Mouse (Mus musculus) liver, postnatal 0 days (tissue): ENCODE measurements at regions not wholly inside any gene's neighbourhood (a gene's known extent, or its start where the extent isn't known, plus 50 kb on each side); places are given as distances from the start of the nearest gene placed in this dataset.

ENCODE experiments used
- CTCF ChIP-seq: sonication (generic); IDR thresholded peaks from 2 replicates; pipeline ENCODE4 v1.5.1; 2016; ENCODE audit warnings: antibody characterized with exemption, low read depth
- EP300 ChIP-seq: IDR thresholded peaks from 2 replicates; pipeline ENCODE4 v1.6.1; 2016; ENCODE audit warnings: antibody characterized with exemption, low read depth, mild to moderate bottlenecking

DNA sequence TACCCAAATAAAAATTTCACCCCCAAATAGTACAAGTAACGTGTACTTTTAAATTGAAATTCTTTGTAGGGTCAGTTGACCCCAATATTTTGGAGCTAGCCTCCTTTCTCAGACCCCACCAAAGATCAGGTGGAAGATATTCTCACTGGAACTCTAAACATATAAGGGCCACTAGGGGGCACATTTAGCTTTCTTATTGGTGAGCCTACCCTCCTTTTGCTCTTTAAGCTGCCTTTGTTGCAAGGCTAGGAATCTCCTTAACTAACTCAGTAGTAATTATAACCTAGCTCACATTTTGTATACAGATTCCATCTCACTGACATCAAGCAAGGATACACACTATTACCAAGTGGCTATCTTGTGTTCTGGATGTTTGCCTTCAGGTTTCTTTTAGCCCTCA lies 155.8 kb downstream of the Gm28710 start:
- peak; percentile 61 for TF ChIP-seq CTCF
- no peak for TF ChIP-seq EP300
